Mouse (Mus musculus) hindbrain, embryonic 16.5 days (tissue): Measurements from ENCODE around the gene Uvrag. TPM values are rescaled to one million over a fixed set of nuclear protein-coding genes. Genes with fewer than 3 reads are reported as not detected.

ENCODE experiments used
- ATAC-seq: fragments of 200-750 bp; cut with Nextera tagmentation; 2 replicates; pipeline ENCODE4 v1.8.0; 2017; ENCODE audit warnings: moderate TSS enrichment, moderate library complexity
- H3K27ac ChIP-seq: fragments of 300-500 bp; sonication (generic); 2 replicates; pipeline ENCODE4 v1.5.1; 2014; ENCODE audit warnings: low read depth, mild to moderate bottlenecking, control low read depth, low read length, moderate library complexity
- H3K27me3 ChIP-seq: fragments of 300-500 bp; sonication (generic); replicated peaks from 2 replicates; pipeline ENCODE4 v1.6.1; 2014; ENCODE audit warnings: low read length; ENCODE audit not compliant: control insufficient read depth, insufficient read depth
- H3K36me3 ChIP-seq: fragments of 300-500 bp; sonication (generic); 2 replicates; pipeline ENCODE4 v1.6.1; 2014; ENCODE audit warnings: mild to moderate bottlenecking, low read length, moderate library complexity, mixed read lengths; ENCODE audit not compliant: control insufficient read depth, insufficient read depth
- H3K4me1 ChIP-seq: fragments of 300-500 bp; sonication (generic); 2 replicates; pipeline ENCODE4 v1.6.1; 2014; ENCODE audit warnings: low read depth, low read length; ENCODE audit not compliant: control insufficient read depth, insufficient read depth
- H3K4me2 ChIP-seq: fragments of 300-500 bp; sonication (generic); 2 replicates; pipeline ENCODE4 v1.6.1; 2014; ENCODE audit warnings: mild to moderate bottlenecking, low read length, control low read depth, moderate library complexity
- H3K4me3 ChIP-seq: fragments of 300-500 bp; sonication (generic); 2 replicates; pipeline ENCODE4 v1.5.1; 2014; ENCODE audit warnings: mild to moderate bottlenecking, low read length, control low read depth, moderate library complexity
- H3K9ac ChIP-seq: fragments of 300-500 bp; sonication (generic); 2 replicates; pipeline ENCODE4 v1.6.1; 2014; ENCODE audit warnings: low read depth, mild to moderate bottlenecking, control low read depth, low read length, moderate library complexity
- H3K9me3 ChIP-seq: fragments of 300-500 bp; sonication (generic); 2 replicates; pipeline ENCODE4 v1.6.1; 2014; ENCODE audit warnings: mild to moderate bottlenecking, low read length, moderate library complexity; ENCODE audit not compliant: control insufficient read depth
- WGBS: fragments of 180-500 bp; shearing (Covaris S2); extraction: QIAGEN DNeasy Blood & Tissue Kit; methylation state at CpG from one replicate; pipeline ENCODE4 v1.1.7; 2014; 5-methylcytosine and 5-hydroxymethylcytosine counted together
- polyA plus RNA-seq: library from polyadenylated mRNA; unstranded; fragments of >200 nt; fragmentation: Nextera tagmentation; extraction: Ambion mirVana; gene quantifications from 2 replicates; pipeline ENCODE4 v1.2.1, GENCODE M21; 2015

Gene Uvrag
- polyA plus RNA-seq, 1 experiment from 2014 or later: 14.4 TPM

DNA sequence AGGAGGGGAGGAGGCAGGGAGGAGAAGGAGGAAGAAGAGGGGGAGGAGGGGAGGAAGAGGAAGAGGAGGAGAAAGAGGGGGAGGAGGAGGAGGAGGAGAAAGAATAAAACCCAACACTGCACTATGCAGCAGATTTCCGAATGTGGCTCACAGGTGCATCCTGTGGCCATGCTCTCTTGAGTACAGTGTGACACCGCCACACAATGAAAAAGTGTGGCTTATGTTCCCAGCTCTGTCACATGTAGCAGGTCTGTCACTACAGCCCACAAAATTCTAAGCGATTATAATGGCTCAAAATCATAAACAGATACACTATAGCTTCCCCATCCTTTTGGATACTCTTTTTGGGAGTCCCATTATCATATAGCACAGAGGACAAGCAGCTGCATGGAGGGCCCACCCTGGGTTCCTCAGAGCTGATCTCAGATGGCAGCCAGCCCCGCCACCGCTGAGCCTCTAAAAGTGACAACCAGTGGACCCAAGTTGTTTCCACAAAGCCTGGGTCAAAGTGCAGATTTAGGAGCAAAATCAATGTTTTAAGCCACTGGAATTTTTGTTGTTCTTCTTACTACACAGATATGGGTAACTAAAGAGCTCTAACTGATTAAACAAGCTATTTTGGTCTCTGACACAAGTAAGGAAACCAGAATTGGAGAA is 19.9 kb downstream of the Uvrag start:
- H3K4me1 ChIP-seq: no peaks in the 10 kb centered on the region
- no peak overlapping the region for H3K4me2 ChIP-seq
- H3K9ac ChIP-seq: no peak overlapping the region
- H3K27ac ChIP-seq: no peak overlapping the region
- no peaks in the 10 kb centered on the region for H3K9me3 ChIP-seq
- no peak overlapping the region for H3K4me3 ChIP-seq
- no peaks in the 10 kb centered on the region for H3K27me3 ChIP-seq
- ATAC-seq: no peak
- 91% methylated on average over 5 of the region's 5 CpGs for WGBS
- H3K36me3 ChIP-seq: no peaks in the 10 kb centered on the region

DNA sequence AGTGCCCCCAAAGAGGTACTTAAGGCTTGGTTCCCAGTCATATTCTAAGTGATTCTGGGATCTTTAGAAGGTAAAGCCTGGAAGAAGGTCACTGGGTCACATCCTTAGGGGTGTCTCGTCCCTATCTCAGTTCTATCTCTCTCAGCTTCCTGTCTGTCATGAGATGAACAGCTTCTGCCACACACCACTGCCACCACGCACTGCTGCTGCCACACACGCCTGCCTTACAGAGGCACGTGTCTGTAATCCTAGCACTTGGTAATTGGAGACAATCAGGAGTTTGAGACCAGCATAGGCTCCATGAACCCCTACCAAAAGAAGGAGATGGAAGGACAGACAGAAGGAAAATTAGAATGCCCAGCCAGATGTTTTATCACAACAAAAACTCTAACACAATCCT is 20.9 kb downstream of the Uvrag start:
- Histone ChIP-seq H3K4me2 (no peak overlapping the region), H3K4me1 (no peaks in the 10 kb centered on the region), H3K9me3 (no peaks in the 10 kb centered on the region), H3K9ac (no peak overlapping the region), H3K27ac (no peak overlapping the region), H3K27me3 (no peaks in the 10 kb centered on the region), H3K36me3 (no peaks in the 10 kb centered on the region), H3K4me3 (no peak overlapping the region)
- no peak for ATAC-seq
- WGBS: 81% methylated on average over 4 of the region's 4 CpGs

DNA sequence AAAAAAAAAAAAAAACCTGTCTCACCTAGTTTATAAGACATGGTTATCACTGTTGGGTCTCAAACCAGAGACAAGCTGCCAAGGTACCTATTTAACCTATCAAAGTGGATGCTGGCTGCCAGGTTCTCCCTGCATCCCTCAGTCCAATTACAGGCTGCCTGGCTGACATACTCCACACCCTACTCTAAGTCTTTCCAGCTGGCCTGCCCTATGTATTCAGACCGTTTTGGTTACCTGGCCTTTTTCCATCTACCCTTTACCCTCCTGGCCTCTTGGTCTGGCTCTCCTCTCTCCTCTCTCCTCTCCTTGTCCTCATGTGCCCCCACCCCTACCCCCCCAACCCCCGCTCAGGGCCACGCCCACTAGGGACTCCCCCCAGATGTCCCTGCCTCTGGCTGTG is 24.2 kb downstream of the Uvrag start:
- Histone ChIP-seq H3K9me3 (no peaks in the 10 kb centered on the region), H3K27me3 (no peaks in the 10 kb centered on the region), H3K9ac (no peak overlapping the region), H3K4me2 (no peak overlapping the region), H3K4me3 (no peak overlapping the region), H3K27ac (no peak overlapping the region), H3K36me3 (no peaks in the 10 kb centered on the region), H3K4me1 (no peaks in the 10 kb centered on the region)
- WGBS: 71% methylated on average over 3 of the region's 3 CpGs
- ATAC-seq: no peak

DNA sequence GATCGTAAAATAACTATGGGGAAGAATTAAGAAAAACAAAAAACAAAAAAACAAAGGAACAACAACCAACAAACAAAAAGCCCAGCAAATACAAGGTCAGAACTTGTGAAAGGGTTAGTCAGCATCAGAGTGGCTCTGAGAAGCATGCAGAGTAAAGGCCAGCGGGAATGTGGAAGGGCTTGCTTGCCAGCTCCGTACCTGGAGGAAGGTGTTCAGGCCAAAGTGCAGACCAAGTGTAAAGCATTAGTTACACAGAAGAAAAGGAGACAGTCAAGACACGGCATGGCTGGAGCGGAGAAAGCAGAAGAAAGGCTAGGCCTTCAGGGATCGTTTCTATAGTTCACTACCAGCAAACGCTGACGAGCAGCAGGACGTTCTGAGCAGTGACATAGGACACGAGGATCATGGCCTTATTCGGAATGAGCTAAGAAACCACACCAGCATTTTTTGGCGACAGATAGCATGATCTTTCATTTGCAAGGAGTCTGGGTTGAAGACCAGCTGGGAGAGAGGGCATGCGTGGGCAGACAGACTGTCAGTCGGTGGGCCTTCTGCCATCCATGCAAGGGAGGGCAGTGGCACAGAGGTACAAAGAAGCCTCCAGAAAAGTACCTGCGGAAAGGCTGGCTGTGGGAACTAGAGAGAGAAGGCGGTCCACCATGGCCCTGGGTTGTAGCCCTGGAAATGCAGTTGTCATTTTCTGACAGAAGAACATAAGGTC is 26.8 kb downstream of the Uvrag start:
- Histone ChIP-seq H3K36me3 (no peaks in the 10 kb centered on the region), H3K9ac (no peak overlapping the region), H3K4me3 (no peak overlapping the region), H3K4me1 (no peaks in the 10 kb centered on the region), H3K27ac (no peak overlapping the region), H3K27me3 (no peaks in the 10 kb centered on the region), H3K4me2 (no peak overlapping the region), H3K9me3 (no peaks in the 10 kb centered on the region)
- 88% methylated on average over 16 of the region's 16 CpGs for WGBS
- no peak for ATAC-seq

DNA sequence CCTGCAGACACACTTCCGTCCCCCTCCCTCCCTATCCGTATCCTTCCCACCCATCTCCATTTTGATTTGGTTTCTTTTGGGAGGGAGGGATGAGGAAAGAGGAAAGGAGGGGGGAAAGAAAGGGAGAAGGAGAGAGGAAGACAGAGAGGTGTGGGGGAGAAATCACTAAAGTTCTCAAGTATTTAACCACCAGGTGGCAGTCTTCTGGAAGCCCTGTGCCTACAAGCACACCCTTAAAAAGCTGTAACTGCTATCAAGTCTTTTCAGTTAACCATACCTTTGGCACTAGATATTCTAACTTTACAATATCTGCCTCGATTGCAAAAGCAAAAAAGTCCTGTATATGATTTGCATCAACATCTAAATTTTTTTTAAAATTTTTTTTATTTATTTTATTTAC is 33.4 kb downstream of the Uvrag start:
- Histone ChIP-seq H3K9me3 (no peaks in the 10 kb centered on the region), H3K4me3 (no peak overlapping the region), H3K4me2 (no peak overlapping the region), H3K9ac (no peak overlapping the region), H3K36me3 (no peaks in the 10 kb centered on the region), H3K27me3 (no peaks in the 10 kb centered on the region), H3K27ac (no peak overlapping the region), H3K4me1 (peaks cover 8% of the 10 kb centered on the region)
- 40% methylated on average over 3 of the region's 3 CpGs for WGBS
- ATAC-seq: peak; percentile 71; the same call in 1 of the 2 replicates

DNA sequence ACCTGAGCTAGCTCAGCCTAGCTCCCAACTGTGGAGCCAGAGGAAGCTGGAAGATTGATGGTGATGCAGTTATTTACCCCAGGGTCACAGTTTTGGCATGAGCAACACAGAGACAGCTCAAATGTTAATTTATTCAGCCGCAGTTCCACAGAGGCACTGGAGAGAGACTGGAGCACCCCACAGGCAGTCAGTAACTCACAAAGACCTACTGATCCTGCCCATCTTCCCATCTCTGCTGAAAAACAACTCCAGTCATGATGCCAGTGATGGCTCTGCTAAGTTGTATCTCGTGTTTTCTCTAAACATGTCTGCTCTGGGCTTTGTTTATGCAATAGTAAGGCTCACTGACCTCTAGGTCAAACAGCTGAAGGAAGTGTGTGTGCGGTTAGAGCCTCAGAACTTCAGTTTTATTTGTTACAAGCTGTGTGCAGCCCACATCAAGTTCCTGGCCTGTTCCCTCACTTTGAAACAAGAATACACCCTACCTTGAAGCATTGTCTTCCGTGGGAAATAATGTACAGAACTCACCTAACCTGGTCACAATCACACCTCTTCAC is 34.1 kb downstream of the Uvrag start:
- H3K27me3 ChIP-seq: no peaks in the 10 kb centered on the region
- H3K36me3 ChIP-seq: no peaks in the 10 kb centered on the region
- H3K4me2 ChIP-seq: no peak overlapping the region
- H3K4me1 ChIP-seq: peaks cover 11% of the 10 kb centered on the region
- 46% methylated on average over 4 of the region's 4 CpGs for WGBS
- no peaks in the 10 kb centered on the region for H3K9me3 ChIP-seq
- no peak overlapping the region for H3K4me3 ChIP-seq
- ATAC-seq: 0 out of 2 replicates have a peak, but pooled peaks have one; percentile 4
- H3K9ac ChIP-seq: no peak overlapping the region
- H3K27ac ChIP-seq: no peak overlapping the region

DNA sequence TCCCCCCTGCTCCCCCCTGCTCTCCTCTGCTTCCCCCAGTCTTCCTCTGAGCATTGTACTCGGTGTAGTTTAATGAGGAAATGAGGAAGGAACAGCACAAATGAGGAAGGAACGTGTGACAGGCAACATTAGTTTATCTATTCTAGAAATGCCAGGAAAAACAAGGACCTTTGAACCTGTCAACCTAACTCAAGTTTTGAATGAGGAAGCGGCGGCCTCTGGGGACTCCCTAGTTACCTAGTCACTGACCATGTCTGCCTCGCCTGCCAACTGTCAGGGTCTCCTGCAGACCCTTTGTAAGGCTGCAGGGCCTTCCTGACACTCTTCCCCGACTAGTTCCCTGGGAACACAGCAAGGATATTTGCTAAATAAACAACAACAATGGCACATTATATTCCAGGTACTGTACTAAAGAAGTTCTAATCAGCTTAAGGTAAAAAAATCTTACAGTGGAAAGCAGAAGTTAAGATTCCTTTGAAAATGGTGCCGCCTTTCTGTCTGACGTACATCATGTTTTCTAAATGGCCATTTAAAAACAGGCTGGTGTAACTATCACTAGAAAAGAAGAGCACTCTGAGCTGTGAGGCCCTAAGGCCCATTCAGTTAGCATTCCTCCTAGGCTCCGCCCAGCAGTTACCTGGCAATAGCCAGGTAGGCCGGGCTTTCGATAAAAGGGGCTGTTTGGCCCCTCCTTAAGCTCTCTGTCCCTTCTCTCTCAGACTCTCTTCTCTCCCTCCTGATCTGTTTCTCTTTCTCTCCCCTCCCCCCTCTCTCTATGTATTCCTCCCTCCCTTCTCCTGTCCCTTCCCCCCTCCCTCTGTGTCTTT is 39.0 kb downstream of the Uvrag start:
- H3K36me3 ChIP-seq: no peaks in the 10 kb centered on the region
- no peak overlapping the region for H3K4me2 ChIP-seq
- H3K27me3 ChIP-seq: no peaks in the 10 kb centered on the region
- no peak overlapping the region for H3K27ac ChIP-seq
- H3K9me3 ChIP-seq: no peaks in the 10 kb centered on the region
- 22% methylated on average over 11 of the region's 11 CpGs for WGBS
- ATAC-seq: no peak
- peaks cover 15% of the 10 kb centered on the region for H3K4me1 ChIP-seq
- H3K4me3 ChIP-seq: no peak overlapping the region
- H3K9ac ChIP-seq: no peak overlapping the region

DNA sequence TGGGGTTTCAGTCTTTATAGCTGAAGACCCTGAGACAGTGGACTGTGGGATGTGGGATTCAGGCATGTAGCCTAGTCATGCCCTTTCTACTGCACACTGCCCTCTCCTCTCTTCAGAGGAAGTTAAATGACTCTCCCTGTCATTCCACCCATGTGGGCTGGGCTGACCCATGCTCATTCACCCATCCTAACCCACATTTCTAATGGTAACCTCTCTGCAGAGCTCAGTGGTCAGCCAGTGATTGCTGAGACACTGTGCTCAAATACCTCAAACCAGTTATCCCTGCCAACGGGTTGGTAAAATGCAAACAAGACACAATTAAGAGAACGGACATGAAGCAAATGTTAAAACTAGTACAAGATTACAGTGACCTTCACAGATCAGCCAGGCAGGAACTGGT is 39.9 kb downstream of the Uvrag start:
- no peak overlapping the region for H3K9ac ChIP-seq
- H3K27me3 ChIP-seq: no peaks in the 10 kb centered on the region
- H3K4me1 ChIP-seq: peaks cover 9% of the 10 kb centered on the region; the same call in 1 of the 2 replicates
- H3K4me3 ChIP-seq: no peak overlapping the region
- no peaks in the 10 kb centered on the region for H3K36me3 ChIP-seq
- no peak overlapping the region for H3K27ac ChIP-seq
- no peak for ATAC-seq
- 62% methylated on average over 2 of the region's 2 CpGs for WGBS
- no peak overlapping the region for H3K4me2 ChIP-seq
- H3K9me3 ChIP-seq: no peaks in the 10 kb centered on the region

DNA sequence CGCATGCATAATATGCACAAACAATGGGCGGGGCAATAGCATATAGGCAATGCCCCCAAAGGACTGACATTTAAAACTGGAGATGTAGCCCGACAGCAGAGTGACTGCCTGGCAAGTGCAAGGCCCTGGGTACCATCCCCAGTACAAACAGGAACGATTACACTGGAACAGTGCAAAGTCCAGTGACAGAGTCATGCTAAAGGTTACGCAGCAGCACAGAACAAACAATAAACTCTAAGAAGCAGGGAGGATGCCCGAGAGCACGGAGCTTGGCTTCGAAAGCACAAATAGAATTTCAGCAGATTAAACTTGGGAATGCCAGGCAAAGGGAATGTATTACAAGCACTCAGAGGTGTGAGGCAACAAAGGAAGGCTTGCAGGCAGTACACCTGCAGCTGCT is 40.4 kb downstream of the Uvrag start:
- Histone ChIP-seq H3K4me2 (no peak overlapping the region), H3K9ac (no peak overlapping the region), H3K36me3 (no peaks in the 10 kb centered on the region), H3K4me3 (no peak overlapping the region), H3K27me3 (no peaks in the 10 kb centered on the region), H3K9me3 (no peaks in the 10 kb centered on the region), H3K27ac (no peak overlapping the region), H3K4me1 (peaks cover 9% of the 10 kb centered on the region; the same call in 1 of the 2 replicates)
- no peak for ATAC-seq
- 73% methylated on average over 8 of the region's 8 CpGs for WGBS
